Mouse (Mus musculus) CD4-positive, CD25-positive, alpha-beta regulatory T cell (primary cell): ENCODE results near the gene Hoxd9. TPM values are rescaled to one million over a fixed set of nuclear protein-coding genes. Genes with fewer than 3 reads are reported as not detected.

Experiments used
- polyA plus RNA-seq: library from polyadenylated mRNA; unstranded; fragments of 100-300 nt; shearing (Covaris generic); gene quantifications from one replicate; pipeline ENCODE4 v1.2.1, GENCODE M21; 2017

Hoxd9 gene
- not detected for polyA plus RNA-seq

GRCm38 (mm10) chr2:74697567-74698121, at the start of gene Hoxd9:
Gene Hoxd9, plus strand, starts transcription at chr2:74697727.

GRCm38 (mm10) chr2:74659507-74660005, 38.0 kb upstream of the Hoxd9 start, which contains the start of gene Evx2:
Gene Evx2, minus strand, starts transcription at chr2:74659557.

GRCm38 (mm10) chr2:74667842-74668357, 29.6 kb upstream of the Hoxd9 start, which contains the start of gene Hoxd13:
Gene Hoxd13, plus strand, starts transcription at chr2:74668310.

GRCm38 (mm10) chr2:74674881-74675665, 22.5 kb upstream of the Hoxd9 start, which contains the start of gene Hoxd12:
Gene Hoxd12, plus strand, starts transcription at chr2:74675013.

GRCm38 (mm10) chr2:74678891-74679595, 18.5 kb upstream of the Hoxd9 start, which contains the start of gene Hoxd11:
Gene Hoxd11, plus strand, starts transcription at chr2:74679557.

GRCm38 (mm10) chr2:74691022-74691951, 6.2 kb upstream of the Hoxd9 start, which contains the start of gene Hoxd10:
Gene Hoxd10, plus strand, starts transcription at chr2:74691924.

GRCm38 (mm10) chr2:74704393-74704998, 7.0 kb downstream of the Hoxd9 start, which contains the start of gene Hoxd8:
Gene Hoxd8, plus strand, starts transcription at chr2:74704615.

GRCm38 (mm10) chr2:74711721-74712621, 14.4 kb downstream of the Hoxd9 start, which contains the start of the genes Hoxd3 and Hoxd4:
Gene Hoxd3, plus strand, starts transcription at chr2:74711927.
Gene Hoxd4, plus strand, starts transcription at chr2:74711929.

GRCm38 (mm10) chr2:74726551-74726950, 29.0 kb downstream of the Hoxd9 start, which contains the start of gene Gm28230:
Gene Gm28230, plus strand, starts transcription at chr2:74726728.

Other genes starting within 250 kb of the Hoxd9 start
- gene Lnpk, start 118.3 kb upstream of the Hoxd9 start, polyA plus RNA-seq, result 19.9 TPM
- gene Evx2, start 38.2 kb upstream of the Hoxd9 start, polyA plus RNA-seq, result not detected
- gene Hoxd13, start 29.4 kb upstream of the Hoxd9 start, polyA plus RNA-seq, result not detected
- gene Hoxd12, start 22.7 kb upstream of the Hoxd9 start, polyA plus RNA-seq, result not detected
- gene Hoxd11, start 18.2 kb upstream of the Hoxd9 start, polyA plus RNA-seq, result not detected
- gene Hoxd10, start 5.8 kb upstream of the Hoxd9 start, polyA plus RNA-seq, result not detected
- 0.06 TPM for gene Hoxd8, start 6.9 kb downstream of the Hoxd9 start, polyA plus RNA-seq
- not detected for gene Hoxd3, start 14.2 kb downstream of the Hoxd9 start, polyA plus RNA-seq
- gene Hoxd4, start 14.2 kb downstream of the Hoxd9 start, polyA plus RNA-seq, result not detected
- gene Gm28230, start 29.0 kb downstream of the Hoxd9 start, polyA plus RNA-seq, result not detected
- gene Hoxd1, start 65.3 kb downstream of the Hoxd9 start, polyA plus RNA-seq, result not detected
- 74.2 TPM for gene Mtx2, start 128.1 kb downstream of the Hoxd9 start, polyA plus RNA-seq